8 mouse cellular contexts compared by ENCODE assay signal in genomic region chr2:121473301-121474179, GRCm38 (mm10). TPM values are rescaled to one million over a fixed set of nuclear protein-coding genes. Genes with fewer than 3 reads are reported as not detected.
A peak's percentile ranks its signal among the peaks of the same experiment; 100 is the strongest.
DNase-seq lines count a peak whose midpoint lies in the region; ATAC-seq lines count a peak whose summit lies in the region.
"Not testable (repeated sequence)": the region's sequence is repeated elsewhere in the genome, so short reads cannot be mapped to it uniquely, and the experiment has no call there.

TSS of gene Mfap1b (minus strand) at chr2:121474067.

- DNase-seq in adrenal gland, adult 18-20 months (ENCODE audit: low spot score in 2 of 2): peak; percentile 64 to 68
- DNase-seq in embryo, embryonic 11 days: peak; percentile 93
- DNase-seq in gastrocnemius, postnatal 25 days: peak; percentile 82
- peak; percentile 85 for DNase-seq in intestine, embryonic 14.5 days (ENCODE audit: low spot score)
- DNase-seq in left cerebral cortex, postnatal 14 days (ENCODE audit: low spot score in 2 of 2): peak; percentile 84 to 88
- peak; percentile 89 for DNase-seq in mesoderm, embryonic 11.5 days (ENCODE audit: low read depth, low spot score)
- DNase-seq in right cerebral cortex, postnatal 36 days (ENCODE audit: low spot score in 2 of 2): peak; percentile 80 to 88
- peak; percentile 85 for DNase-seq in yolk sac, embryonic 10.5 days (ENCODE audit: low spot score)

- peak within 1 kb of the TSS; percentile 54; the same call in 1 of the 2 replicates for H3K27ac ChIP-seq in intestine, embryonic 14.5 days (ENCODE audit: low read depth)

- peak within 1 kb of the TSS; percentile 61 for H3K4me3 ChIP-seq in intestine, embryonic 14.5 days (ENCODE audit: low read depth, low read length)

- H3K4me2 ChIP-seq in intestine, embryonic 14.5 days (ENCODE audit: low read length): peak within 1 kb of the TSS; percentile 55

- intact Hi-C loops in left cerebral cortex, postnatal 14 days (cut with DNase I): loop anchor here (5.0 kb wide), 1 partner anchor 34 kb away; the partner anchor contains the start of genes Mfap1a and Wdr76

- peak; percentile 91 for ATAC-seq in intestine, embryonic 14.5 days (replicated peaks; ENCODE audit: low FRiP score, low TSS enrichment, low read depth)

- not testable (repeated sequence) for H3K4me1 ChIP-seq in intestine, embryonic 14.5 days (replicated peaks; ENCODE audit: control insufficient read depth, insufficient read depth, low read length)

- peak within 1 kb of the TSS; percentile 55 for H3K9ac ChIP-seq in intestine, embryonic 14.5 days (ENCODE audit: low read length)

- not testable (repeated sequence) for H3K36me3 ChIP-seq in intestine, embryonic 14.5 days (ENCODE audit: control insufficient read depth, insufficient read depth, low read length)

- WGBS in intestine, embryonic 14.5 days: 5% methylated on average over 39 of the region's 41 CpGs

- H3K9me3 ChIP-seq in intestine, embryonic 14.5 days (ENCODE audit: control insufficient read depth, low read length): not testable (repeated sequence)

- not testable (repeated sequence) for H3K27me3 ChIP-seq in intestine, embryonic 14.5 days (replicated peaks; ENCODE audit: control insufficient read depth, insufficient read depth, low read length)

RNA-seq across cellular contexts. Expression of gene Mfap1b, which starts in this region (rescaled TPM):
- total RNA-seq in adrenal gland, adult 18-20 months (2021): 10 to 100 TPM; 39.8 to 45.1 TPM
- 10 to 100 TPM; 18.0 to 20.6 TPM for total RNA-seq in gastrocnemius, postnatal 25 days (2021)
- polyA plus RNA-seq in intestine, embryonic 14.5 days (2014; fragmentation: Nextera tagmentation; extraction: Ambion mirVana): 40.9 and 49.4 TPM in 2 replicates
- total RNA-seq in left cerebral cortex, postnatal 14 days (2021): 10 to 100 TPM; 40.3 to 41.8 TPM

Comparison
In these comparisons a context has a peak if more than half of its experiments do, and no peak if none do; other contexts are left out.
1. Peak in every context shown above with its lines: DNase-seq, ATAC-seq, H3K4me3 ChIP-seq and H3K27ac ChIP-seq.